Mouse (Mus musculus) forebrain, embryonic 14.5 days (tissue): ENCODE results near the gene Prkn. TPM values are rescaled to one million over a fixed set of nuclear protein-coding genes. Genes with fewer than 3 reads are reported as not detected.

Experiments
- ATAC-seq: fragments of 200-750 bp; cut with Nextera tagmentation; 2 replicates; pipeline ENCODE4 v1.8.0; 2017; ENCODE audit warnings: mild to moderate bottlenecking, moderate library complexity
- DNase-seq: peaks from one replicate; pipeline ENCODE4 v3.0.0-alpha.2; 2015; ENCODE audit warnings: low spot score
- H3K27ac ChIP-seq: fragments of 300-500 bp; sonication (generic); 2 replicates; pipeline ENCODE4 v1.5.1; 2014; ENCODE audit warnings: low read depth, mild to moderate bottlenecking, control low read depth, low read length, moderate library complexity
- H3K27me3 ChIP-seq: fragments of 300-500 bp; sonication (generic); replicated peaks from 2 replicates; pipeline ENCODE4 v1.6.1; 2014; ENCODE audit warnings: low read length, control low read depth, mixed read lengths; ENCODE audit not compliant: control insufficient read depth, insufficient read depth
- H3K36me3 ChIP-seq: fragments of 300-500 bp; sonication (generic); 2 replicates; pipeline ENCODE4 v1.6.1; 2014; ENCODE audit warnings: low read length, control low read depth; ENCODE audit not compliant: control insufficient read depth, insufficient read depth
- H3K4me1 ChIP-seq: fragments of 300-500 bp; sonication (generic); 2 replicates; pipeline ENCODE4 v1.6.1; 2014; ENCODE audit warnings: antibody characterized with exemption, low read length, control low read depth; ENCODE audit not compliant: control insufficient read depth, insufficient read depth
- H3K4me2 ChIP-seq: fragments of 300-500 bp; sonication (generic); 2 replicates; pipeline ENCODE4 v1.6.1; 2014; ENCODE audit warnings: mild to moderate bottlenecking, control low read depth, low read length
- H3K4me3 ChIP-seq: fragments of 300-500 bp; sonication (generic); 2 replicates; pipeline ENCODE4 v1.5.1; 2014; ENCODE audit warnings: low read depth, low read length, control low read depth
- H3K9ac ChIP-seq: fragments of 300-500 bp; sonication (generic); 2 replicates; pipeline ENCODE4 v1.6.1; 2014; ENCODE audit warnings: mild to moderate bottlenecking, low read length, control low read depth, moderate library complexity
- H3K9me3 ChIP-seq: fragments of 300-500 bp; sonication (generic); replicated peaks from 2 replicates; pipeline ENCODE4 v1.6.1; 2016; ENCODE audit warnings: low read length, control low read depth, mixed read lengths; ENCODE audit not compliant: control insufficient read depth
- WGBS: fragments of 180-500 bp; shearing (Covaris S2); extraction: QIAGEN DNeasy Blood & Tissue Kit; methylation state at CpG from one replicate; pipeline ENCODE4 v1.1.7; 2014; 5-methylcytosine and 5-hydroxymethylcytosine counted together
- polyA plus RNA-seq: library from polyadenylated mRNA; unstranded; fragments of >200 nt; fragmentation: Nextera tagmentation; extraction: Ambion mirVana; gene quantifications from 2 replicates; pipeline ENCODE4 v1.2.1, GENCODE M21; 2014

Gene Prkn
- polyA plus RNA-seq, 1 experiment from 2014 or later, result 1.6 TPM

DNA sequence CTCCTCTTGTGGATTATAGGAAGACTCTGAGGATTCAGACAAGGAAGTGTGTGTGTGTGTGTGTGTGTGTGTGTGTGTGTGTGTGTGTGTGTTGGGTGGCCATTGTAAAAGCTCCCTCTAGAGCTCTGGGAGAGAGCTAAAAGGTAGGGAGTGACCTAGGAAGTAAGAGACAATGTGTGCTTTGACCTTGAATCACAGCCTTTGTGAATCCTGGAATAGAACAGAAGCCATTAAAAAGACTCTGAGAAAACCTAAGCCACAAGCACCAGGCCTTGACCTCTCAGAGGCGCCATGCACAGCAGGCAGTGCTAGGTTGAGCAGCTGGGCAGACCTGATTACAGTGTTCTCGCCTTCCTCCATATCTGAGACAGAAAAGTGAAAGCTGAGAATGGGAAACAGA lies 1236.6 kb downstream of the Prkn start:
- no peak overlapping the region for H3K4me2 ChIP-seq
- no peaks in the 10 kb centered on the region for H3K4me1 ChIP-seq
- H3K9me3 ChIP-seq, result no peaks in the 10 kb centered on the region
- no peaks in the 10 kb centered on the region for H3K36me3 ChIP-seq
- no peaks in the 10 kb centered on the region for H3K27me3 ChIP-seq
- H3K27ac ChIP-seq, result no peak overlapping the region
- no peak overlapping the region for H3K4me3 ChIP-seq
- ATAC-seq (no peak), DNase-seq (no peak)
- no peak overlapping the region for H3K9ac ChIP-seq
- whole genome bisulfite sequencing, result 42% methylated on average over 2 of the region's 2 CpGs

DNA sequence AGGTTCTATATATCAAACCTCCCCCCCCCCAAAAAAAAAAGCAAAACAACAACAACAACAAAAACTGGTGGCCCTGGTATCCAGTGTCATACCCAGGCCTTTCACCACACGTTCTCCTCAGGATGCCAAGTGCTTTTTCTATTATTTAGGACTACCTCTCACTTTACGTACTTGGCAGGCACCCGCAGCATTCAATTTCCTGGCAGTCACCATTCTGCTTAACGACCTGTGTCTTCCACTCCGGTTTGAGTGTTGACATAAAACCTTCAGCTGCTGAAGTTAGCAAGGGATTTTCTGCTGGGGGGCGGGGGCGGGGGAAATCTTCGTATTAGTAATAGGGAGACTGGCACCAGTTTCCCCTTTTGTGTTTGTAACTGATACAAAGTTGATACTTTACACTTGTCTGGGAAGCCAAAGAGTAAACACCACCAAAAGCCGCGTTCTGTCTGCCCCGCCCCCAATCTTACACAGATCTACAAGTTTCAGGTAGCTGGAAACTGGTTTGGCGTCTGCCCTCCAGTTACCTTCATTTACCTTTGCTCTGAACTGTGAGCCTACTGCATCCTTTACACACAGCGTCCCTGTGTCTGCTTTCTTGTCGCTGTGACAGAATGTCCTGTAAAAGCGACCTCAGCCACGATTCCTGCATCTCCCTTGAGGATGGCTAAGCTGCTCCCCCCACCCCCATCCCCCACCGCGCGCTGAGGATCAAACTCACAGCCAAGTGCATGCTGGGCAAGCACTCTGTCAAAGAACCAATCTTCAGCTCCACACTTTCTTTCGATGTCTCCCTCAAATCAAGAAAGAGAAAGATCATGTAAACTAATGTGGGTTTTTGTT lies 1240.7 kb downstream of the Prkn start:
- H3K27me3 ChIP-seq, result no peaks in the 10 kb centered on the region
- no peak overlapping the region for H3K4me2 ChIP-seq
- no peak overlapping the region for H3K4me3 ChIP-seq
- WGBS, result 52% methylated on average over 20 of the region's 20 CpGs
- ATAC-seq, result no peak
- no peak overlapping the region for H3K27ac ChIP-seq
- no peak overlapping the region for H3K9ac ChIP-seq
- H3K9me3 ChIP-seq, result no peaks in the 10 kb centered on the region
- no peaks in the 10 kb centered on the region for H3K36me3 ChIP-seq
- no peak for DNase-seq
- no peaks in the 10 kb centered on the region for H3K4me1 ChIP-seq

DNA sequence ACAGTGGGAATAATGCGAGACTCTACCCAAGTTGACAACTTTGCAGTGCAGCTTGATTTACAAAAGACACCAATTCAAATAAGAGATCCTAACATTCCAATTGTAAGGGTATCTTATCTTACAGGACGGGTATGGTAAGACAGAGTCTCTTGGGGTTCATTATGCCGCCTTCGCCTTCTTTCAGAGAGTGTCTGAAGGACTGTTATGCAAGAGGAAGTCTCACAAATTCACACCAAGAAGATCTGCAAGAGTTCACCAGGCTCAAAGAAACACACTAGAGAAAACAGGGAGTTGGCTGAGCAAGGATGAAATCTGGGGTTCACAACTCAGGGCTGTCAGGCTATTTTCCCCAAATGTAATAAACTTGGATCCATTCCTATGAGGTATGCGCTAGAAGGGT lies 1242.0 kb downstream of the Prkn start:
- Histone ChIP-seq H3K36me3 (no peaks in the 10 kb centered on the region), H3K9ac (no peak overlapping the region), H3K9me3 (no peaks in the 10 kb centered on the region), H3K4me1 (no peaks in the 10 kb centered on the region), H3K27me3 (no peaks in the 10 kb centered on the region), H3K4me3 (no peak overlapping the region), H3K4me2 (no peak overlapping the region), H3K27ac (no peak overlapping the region)
- DNase-seq (no peak), ATAC-seq (no peak)
- 90% methylated on average over 5 of the region's 5 CpGs for WGBS

DNA sequence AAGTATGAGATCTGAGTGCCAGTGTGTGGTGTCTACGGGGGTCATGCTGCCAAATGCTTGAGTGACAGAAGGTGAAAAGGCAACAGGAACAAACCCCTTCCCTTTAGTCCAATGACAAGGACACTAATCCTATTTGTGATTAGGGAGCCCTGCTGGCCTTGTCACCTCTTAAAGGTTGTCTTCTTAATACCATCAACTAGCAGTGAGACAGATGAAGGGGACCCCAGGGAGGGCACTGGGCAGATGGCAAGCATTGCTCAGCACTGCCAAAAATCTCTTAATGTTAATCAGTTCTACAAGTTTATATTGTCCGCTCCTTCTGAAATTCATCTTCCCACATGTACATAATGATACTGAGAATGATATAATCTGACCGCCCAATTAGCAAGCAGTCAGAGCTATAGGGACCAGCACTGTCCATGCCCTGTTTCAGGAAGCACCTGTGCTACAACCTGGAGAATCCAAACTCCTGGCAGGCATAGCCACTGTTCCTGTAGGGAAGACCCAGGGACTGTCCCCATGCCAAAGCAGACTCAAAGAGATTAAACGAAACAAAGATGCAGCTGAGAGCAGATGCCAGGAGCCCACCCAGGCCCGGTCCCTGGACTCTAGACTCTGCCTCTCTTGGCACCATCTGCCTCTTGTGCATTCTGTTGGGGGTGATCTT lies 1250.2 kb downstream of the Prkn start:
- ATAC-seq, result no peak
- Histone ChIP-seq H3K27me3 (no peaks in the 10 kb centered on the region), H3K4me2 (no peak overlapping the region), H3K9me3 (no peaks in the 10 kb centered on the region), H3K4me1 (no peaks in the 10 kb centered on the region), H3K36me3 (no peaks in the 10 kb centered on the region), H3K27ac (no peak overlapping the region), H3K9ac (no peak overlapping the region), H3K4me3 (no peak overlapping the region)
- DNase-seq, result no peak
- 60% methylated on average over 5 of the region's 5 CpGs for WGBS

DNA sequence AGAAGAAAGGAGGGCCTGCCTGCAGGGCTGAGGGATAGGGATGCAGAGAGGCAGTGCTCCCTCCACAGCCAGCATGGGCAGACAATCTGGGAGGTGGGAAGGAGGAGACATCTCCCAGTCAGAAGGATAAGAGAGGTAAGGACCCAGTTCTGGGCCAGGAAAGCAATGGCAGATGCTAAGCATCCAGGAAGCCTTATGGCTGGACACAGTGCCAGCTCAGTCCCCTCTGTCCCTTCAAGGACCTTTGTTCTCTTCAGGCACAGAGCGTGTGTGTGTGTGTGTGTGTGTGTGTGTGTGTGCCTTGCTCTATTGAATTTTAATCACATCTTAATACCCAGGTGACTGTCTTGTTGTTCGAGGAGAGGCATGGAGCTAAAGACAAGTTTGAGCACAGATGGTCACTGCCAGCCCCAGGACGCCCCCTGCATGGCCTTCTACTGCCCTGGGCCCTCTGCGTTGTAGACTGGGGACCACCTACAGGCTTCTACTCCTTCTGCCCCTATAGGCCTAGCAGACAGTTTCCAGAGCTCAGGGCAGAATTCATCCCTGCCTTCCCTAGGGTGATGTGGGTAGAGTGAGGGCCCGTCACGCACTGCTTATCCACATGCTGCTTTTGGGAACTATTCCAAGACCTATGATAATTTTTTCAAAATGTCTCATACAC lies 1252.8 kb downstream of the Prkn start:
- no peaks in the 10 kb centered on the region for H3K36me3 ChIP-seq
- H3K4me1 ChIP-seq, result no peaks in the 10 kb centered on the region
- H3K27me3 ChIP-seq, result no peaks in the 10 kb centered on the region
- no peak overlapping the region for H3K4me2 ChIP-seq
- 69% methylated on average over 6 of the region's 6 CpGs for WGBS
- no peaks in the 10 kb centered on the region for H3K9me3 ChIP-seq
- DNase-seq (no peak), ATAC-seq (no peak)
- no peak overlapping the region for H3K4me3 ChIP-seq
- no peak overlapping the region for H3K27ac ChIP-seq
- H3K9ac ChIP-seq, result no peak overlapping the region

DNA sequence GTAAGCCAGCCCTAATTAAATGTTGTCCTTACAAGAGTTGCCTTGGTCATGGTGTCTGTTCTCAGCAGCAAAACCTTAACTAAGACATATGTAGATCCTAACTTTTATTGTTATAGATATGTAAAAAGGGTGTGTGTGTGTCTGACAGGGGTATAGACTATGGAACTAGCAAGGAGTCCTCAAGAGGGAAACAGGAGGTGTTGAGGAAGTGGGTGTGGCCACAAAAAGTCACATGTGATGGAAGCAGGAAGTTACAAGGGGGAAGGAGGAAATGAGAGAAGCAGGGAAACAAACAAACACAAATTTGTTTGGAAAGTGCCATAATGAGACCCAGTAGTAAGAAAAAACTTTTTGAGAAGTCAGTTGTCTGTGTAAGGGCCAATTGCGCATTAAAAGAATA lies 1253.8 kb downstream of the Prkn start:
- Histone ChIP-seq H3K4me2 (no peak overlapping the region), H3K9ac (no peak overlapping the region), H3K27me3 (no peaks in the 10 kb centered on the region), H3K4me3 (no peak overlapping the region), H3K4me1 (no peaks in the 10 kb centered on the region), H3K27ac (no peak overlapping the region), H3K36me3 (no peaks in the 10 kb centered on the region), H3K9me3 (no peaks in the 10 kb centered on the region)
- DNase-seq (no peak), ATAC-seq (no peak)
- WGBS, result 97% methylated on average over 1 of the region's 1 CpGs

DNA sequence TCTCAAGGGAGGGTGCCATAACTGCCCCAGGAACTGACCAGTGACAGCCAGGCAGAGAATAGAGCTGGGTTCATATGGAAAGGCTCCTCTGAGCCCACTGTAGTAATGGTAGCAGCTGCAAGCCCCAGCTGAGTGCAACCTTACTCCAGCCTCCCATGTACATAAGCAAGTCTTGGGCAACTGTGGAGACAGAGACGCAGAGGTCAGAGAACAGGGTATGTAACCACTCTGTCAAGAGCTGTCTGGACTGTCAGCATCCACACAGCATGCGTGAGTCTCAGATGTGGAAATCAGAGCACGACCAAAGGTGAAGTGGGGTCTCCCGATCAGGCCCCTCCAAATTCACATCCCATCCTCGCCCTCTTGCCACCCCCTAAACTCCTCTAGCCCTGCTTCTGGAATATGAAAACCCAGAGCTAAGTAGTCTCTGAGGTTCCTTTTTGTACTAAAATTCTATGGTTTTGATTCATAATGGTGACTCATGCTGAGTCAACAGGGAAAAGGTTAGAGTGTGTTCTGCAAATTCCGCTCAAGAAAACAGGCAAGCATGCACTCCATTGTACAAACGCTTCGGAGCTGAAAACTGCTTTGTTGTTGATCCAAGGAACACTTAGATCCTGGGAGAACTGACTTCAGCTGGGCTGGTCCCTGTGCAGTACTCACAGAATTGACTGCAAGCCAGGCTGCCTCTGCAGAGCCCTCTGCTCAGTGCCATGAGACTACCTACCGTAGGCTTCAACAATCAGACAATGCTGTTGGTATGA lies 1254.8 kb downstream of the Prkn start:
- Histone ChIP-seq H3K4me2 (no peak overlapping the region), H3K4me3 (no peak overlapping the region), H3K4me1 (no peaks in the 10 kb centered on the region), H3K36me3 (no peaks in the 10 kb centered on the region), H3K9ac (no peak overlapping the region), H3K27me3 (no peaks in the 10 kb centered on the region), H3K27ac (no peak overlapping the region), H3K9me3 (0 out of 2 replicates have a peak, but pooled peaks cover under 1% of the 10 kb centered on the region)
- 82% methylated on average over 9 of the region's 9 CpGs for WGBS
- DNase-seq, result peak; percentile 5
- ATAC-seq, result no peak

DNA sequence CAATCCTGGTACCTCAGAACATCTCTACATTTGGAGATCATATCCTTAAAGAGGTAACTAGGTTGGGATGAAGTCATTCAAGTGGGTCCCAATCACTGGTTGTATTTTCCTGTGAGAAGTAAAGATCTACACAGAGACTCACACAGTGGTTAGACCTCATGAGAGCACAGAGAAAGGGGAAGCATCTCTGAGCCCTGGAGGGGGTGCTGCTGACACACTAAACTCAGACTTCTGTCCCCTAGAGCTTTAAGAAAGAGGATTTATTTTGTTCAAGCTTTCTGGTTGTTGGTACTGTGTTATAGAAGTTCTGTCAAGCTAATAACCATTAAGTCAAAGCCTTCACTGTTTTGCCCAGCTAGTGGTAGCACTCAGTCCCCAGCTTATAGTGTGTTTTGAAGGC lies 1259.2 kb downstream of the Prkn start:
- Histone ChIP-seq H3K9me3 (0 out of 2 replicates have a peak, but pooled peaks cover 3% of the 10 kb centered on the region), H3K4me2 (no peak overlapping the region), H3K9ac (no peak overlapping the region), H3K4me1 (no peaks in the 10 kb centered on the region), H3K27ac (no peak overlapping the region), H3K4me3 (no peak overlapping the region), H3K36me3 (no peaks in the 10 kb centered on the region), H3K27me3 (no peaks in the 10 kb centered on the region)
- DNase-seq (no peak), ATAC-seq (no peak)
